Mouse (Mus musculus): ENCODE measurements around the gene Arpc1a.
"Not testable (repeated sequence)": the region's sequence is repeated elsewhere in the genome, so short reads cannot be mapped to it uniquely, and the experiment has no call there.

The Arpc1a gene

GRCm38 (mm10) chr5:145104328-145104727, 20.7 kb downstream of the Arpc1a start:
- DNase-seq (ENCODE audit: low spot score) = no peak

DNA sequence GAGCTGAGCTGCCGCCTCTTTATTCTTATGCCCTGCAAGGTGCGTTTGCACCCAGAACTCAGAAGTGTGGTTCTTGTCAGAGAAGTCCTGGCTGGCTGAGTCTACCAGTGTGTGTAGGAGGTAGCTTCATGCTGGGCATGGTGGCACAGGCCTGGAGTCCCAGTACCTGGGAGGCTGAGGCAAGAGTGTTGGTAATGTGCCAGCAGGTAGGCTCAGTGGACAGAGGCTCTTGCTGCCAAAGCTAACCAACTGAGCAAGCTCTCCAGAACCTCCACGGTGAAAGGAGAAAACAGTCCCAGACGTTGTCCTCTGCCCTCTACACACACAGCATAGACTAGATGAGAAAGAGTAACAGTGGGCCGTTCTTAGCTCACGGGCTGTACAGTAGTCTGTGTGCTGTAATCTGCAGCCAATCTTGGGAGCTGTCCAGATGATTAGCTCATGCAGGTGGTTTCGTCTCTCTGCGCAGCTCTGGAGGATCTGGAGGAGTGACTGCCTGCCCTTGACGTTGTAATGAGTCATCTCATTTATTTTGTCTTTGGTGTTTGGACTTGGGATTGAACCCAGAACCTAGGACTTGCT, 22.2 kb downstream of the Arpc1a start:
- no peak for DNase-seq (ENCODE audit: low spot score)

GRCm38 (mm10) chr5:145110401-145110800, 26.8 kb downstream of the Arpc1a start:
- no peak for DNase-seq (ENCODE audit: low spot score)

- DNase-seq (ENCODE audit: low spot score) = no peak
Observed at GRCm38 (mm10) chr5:145112566-145112965, 28.9 kb downstream of the Arpc1a start.

- no peak for DNase-seq (ENCODE audit: low spot score)
Observed at GRCm38 (mm10) chr5:145113416-145113815, 29.8 kb downstream of the Arpc1a start.

- peak; percentile 83 for DNase-seq (ENCODE audit: low spot score)
Observed at GRCm38 (mm10) chr5:145114071-145114605, 30.5 kb downstream of the Arpc1a start, which contains the start of gene Arpc1b. TSS of gene Arpc1b (plus strand) at chr5:145114215.

DNA sequence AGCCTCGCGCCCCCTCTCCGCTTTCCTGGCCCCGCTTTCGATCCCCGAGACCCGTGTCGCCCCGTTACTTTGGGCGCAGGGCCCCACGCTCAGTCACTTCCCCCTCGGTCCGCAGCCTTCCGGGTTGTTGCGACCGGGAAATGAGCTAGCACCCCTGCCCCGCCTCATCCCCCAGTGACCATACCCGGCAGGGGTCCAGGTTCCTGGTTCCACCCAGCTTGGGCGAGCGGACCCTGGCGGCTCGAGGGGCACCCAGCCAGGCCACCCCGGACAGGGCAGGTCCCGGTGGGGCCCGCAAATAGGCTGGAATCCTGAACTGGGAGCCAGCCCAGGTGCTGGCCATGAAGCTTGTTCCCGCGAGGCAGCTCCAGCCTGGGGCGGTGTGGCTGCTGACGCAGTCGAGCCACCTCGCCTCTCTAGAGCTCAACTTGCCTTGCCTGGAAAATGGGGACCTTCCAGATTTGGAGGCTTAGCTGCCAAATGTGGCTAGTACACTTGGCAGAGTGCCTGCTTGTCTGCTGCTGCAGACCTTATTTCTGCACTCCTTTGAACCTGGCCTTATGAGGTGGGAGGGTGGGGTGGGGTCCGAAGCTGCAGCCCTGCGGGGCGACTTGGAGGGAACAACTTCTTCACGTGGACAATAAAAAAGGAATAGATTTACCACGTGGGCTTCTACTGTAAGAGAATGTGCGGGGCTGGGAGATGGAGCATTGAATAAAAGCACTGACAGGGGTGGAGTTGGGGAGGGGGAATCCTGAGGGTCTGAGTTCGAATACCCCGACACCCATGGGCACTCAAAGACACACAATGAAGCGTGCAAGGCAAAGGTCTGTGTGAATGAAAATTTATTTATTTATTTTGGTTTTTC, 31.2 kb downstream of the Arpc1a start:
- peak; percentile 76 for DNase-seq (ENCODE audit: low spot score)

- DNase-seq (ENCODE audit: low spot score) = no peak
Observed at GRCm38 (mm10) chr5:145115736-145116135, 32.1 kb downstream of the Arpc1a start.

DNA sequence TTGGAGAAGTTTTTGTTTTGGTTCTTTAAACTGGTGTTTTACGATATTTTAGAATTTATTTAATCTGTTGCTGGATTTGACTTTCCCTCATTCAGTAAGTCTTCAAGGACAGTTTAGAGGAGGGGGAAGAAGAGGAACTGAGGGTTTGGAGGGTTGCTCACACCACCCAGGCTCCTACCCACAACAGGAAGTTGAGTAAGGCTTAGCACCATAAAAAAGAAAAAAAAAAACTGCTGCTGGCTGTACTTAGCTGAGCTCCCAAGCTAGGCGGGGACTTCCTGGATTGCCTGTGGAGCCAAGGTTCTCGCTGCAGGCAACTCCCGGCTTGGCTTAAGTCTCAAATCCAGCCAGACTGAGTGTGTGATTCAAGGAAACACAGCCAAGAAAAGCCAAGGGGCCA, 32.7 kb downstream of the Arpc1a start:
- peak; percentile 80 for DNase-seq (ENCODE audit: low spot score)

- DNase-seq (ENCODE audit: low spot score) = peak; percentile 84
Observed at GRCm38 (mm10) chr5:145116916-145117315, 33.3 kb downstream of the Arpc1a start.

DNA sequence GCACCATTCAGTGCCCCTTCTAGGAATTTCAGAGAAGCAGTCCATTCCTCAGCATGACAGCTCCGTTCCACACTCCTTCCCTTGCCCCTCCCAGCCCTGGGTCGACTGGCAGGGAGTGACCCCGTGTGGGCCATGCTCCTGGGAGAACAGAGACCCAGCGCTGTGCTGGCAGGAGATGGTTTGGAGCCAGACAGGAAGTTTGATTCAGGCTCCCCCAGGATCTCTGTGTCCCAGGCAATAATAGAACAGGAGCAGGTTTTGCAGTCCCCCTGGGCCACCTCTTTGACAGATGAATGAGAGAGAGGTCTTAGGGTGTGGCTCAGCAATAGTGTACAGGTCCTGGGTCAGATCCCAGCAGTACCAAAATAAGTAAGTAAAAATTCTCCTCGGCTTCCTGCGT, 34.4 kb downstream of the Arpc1a start:
- no peak for DNase-seq (ENCODE audit: low spot score)

DNA sequence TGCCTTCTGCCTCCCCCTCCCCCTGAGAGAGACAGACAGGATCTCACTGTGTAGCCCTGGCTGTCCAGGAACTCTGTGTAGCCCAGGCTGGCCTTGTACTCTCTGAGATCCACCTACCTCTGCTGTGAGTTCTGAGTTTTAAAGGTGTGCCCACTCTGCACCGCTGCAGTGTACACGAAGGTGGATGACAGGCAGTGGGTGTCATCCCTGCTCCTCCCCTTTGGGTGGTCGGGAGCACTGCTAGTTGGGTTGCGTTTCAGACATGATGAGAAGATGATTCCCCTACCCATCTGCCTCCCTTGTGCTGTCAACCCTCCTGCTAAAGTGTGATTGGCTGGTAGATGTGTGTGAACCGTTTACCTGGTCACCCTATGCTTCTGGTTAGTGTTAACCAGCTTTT, 34.8 kb downstream of the Arpc1a start:
- DNase-seq (ENCODE audit: low spot score) = no peak

- no peak for DNase-seq (ENCODE audit: low spot score)
Observed at GRCm38 (mm10) chr5:145119385-145119784, 35.8 kb downstream of the Arpc1a start.

GRCm38 (mm10) chr5:145120921-145121320, 37.3 kb downstream of the Arpc1a start:
- no peak for DNase-seq (ENCODE audit: low spot score)

DNA sequence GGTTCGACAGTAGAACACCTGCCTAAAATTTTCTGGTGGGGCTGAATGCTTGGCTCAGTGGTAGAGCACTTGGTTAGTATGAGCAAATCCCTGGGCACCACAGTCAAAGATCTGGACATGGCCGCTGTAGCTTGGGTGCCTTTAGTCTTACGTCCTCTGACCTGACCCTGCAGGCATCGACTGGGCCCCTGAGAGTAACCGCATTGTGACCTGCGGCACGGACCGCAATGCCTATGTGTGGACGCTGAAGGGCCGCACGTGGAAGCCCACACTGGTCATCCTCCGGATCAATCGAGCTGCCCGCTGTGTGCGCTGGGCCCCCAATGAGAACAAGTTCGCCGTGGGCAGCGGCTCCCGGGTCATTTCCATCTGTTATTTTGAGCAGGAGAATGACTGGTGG, 39.8 kb downstream of the Arpc1a start:
- no peak for DNase-seq (ENCODE audit: low spot score)

DNA sequence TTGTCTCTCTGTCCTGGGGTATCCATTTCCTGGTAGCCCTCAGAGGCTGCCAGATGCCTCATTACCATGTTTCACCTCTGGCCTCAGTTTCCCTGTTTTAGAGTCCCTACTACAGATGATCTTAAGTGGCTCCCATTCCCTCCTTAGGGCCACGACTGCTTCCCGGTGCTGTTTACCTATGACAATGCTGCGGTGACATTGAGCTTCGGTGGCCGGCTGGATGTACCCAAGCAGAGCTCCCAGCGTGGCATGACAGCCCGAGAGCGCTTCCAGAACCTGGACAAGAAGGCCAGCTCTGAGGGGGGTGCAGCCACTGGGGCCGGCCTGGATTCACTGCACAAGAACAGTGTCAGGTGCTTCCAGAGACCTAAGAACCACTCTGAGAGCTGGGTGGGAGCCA, 43.0 kb downstream of the Arpc1a start:
- DNase-seq (ENCODE audit: low spot score) = no peak

DNA sequence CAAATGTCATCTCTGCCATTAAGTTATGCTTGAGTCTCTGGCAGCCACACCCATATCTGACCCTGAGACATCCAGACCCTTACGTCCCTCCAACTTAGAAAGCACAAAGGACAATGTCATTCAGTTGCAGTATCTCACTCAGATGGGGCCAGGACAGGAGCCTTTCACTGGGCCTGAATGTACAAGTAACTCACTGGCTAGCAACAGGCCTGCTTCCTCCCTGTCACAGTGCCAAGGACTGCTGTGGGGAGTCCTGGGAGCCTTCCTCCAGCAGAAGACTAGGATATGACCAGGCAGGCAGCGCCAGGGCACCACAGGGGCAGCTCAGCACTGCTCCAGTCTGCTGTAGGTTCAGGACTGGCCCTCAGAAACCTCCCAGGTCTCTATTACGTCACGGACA, 45.5 kb downstream of the Arpc1a start:
- DNase-seq (ENCODE audit: low spot score) = peak; percentile 39

DNA sequence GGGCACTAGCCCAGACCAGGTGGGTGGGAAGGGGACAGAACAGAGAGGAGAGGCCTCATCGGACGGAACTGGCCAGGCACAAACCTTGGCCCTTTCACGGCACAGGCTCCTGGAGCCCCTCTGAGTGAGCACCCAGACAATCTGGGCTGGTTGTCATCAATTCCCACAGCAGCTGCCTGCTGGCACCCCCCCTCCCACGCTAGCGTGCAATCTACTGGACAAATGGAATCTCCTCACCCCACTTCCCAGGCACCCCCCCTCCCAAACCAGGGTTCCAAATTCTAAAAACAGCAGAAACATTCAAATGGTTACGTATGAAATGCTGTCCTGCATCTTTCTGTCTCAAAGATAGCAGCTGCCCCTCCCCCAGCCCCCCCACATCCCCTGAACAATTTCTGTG, 46.1 kb downstream of the Arpc1a start:
- not testable (repeated sequence) for DNase-seq (ENCODE audit: low spot score)

DNA sequence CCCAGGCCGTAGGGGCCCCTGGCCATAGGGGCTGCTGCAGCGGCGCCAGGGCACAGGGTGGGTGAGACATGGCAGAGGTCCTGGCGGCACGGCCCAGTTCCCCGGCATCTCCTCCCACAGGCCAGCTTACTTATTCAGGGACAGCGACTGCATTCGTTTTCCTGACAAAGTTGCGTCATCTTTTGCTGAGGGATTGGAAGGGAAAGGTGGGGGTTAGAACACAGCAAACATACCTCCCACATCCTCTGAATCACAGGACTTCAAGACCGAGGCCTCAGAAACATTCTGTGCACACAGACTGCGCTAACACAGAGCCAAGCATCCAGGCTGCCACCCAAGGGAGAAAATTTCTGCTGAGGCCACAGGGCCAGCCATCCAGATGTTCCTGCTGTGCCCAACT, 46.6 kb downstream of the Arpc1a start:
- no peak for DNase-seq (ENCODE audit: low spot score)

DNA sequence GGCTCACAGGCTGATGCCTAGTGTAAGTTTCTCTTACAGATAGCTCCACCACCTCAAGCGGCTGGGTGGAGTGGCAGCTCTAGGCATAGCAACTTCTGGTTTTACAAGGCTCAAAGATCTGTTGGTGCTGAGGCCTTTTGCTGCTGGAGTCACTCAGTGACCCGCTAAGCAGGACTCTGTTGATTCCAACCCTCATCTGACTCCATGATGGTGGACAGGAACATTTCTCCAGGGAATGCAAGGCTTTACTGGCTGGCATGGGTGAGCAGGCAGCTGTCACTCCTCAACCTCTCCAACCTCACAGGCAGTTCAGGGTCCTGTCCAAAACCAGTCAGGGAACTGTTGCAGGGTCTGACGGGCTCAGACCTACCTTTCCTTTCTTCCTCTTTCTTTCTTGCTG, 47.4 kb downstream of the Arpc1a start:
- no peak for DNase-seq (ENCODE audit: low spot score)

DNA sequence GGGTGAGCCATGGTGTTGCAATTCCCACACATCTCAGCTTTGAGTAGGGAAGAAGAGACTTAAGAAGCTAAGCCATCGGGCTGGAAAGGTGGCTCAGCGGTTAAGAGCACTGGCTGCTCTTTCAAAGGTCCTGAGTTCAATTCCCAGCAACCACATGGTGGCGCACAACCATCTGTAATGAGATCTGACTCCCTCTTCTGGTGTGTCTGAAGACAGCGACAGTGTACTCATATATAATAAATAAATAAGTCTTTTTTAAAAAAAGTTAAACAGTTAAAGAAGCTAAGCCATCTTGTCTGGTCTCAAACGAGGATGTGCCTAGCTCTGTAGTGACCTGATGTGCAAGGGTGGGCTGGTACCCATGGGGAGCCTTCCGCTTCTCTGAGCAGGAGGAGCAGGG, 49.6 kb downstream of the Arpc1a start:
- DNase-seq (ENCODE audit: low spot score) = not testable (repeated sequence)

DNA sequence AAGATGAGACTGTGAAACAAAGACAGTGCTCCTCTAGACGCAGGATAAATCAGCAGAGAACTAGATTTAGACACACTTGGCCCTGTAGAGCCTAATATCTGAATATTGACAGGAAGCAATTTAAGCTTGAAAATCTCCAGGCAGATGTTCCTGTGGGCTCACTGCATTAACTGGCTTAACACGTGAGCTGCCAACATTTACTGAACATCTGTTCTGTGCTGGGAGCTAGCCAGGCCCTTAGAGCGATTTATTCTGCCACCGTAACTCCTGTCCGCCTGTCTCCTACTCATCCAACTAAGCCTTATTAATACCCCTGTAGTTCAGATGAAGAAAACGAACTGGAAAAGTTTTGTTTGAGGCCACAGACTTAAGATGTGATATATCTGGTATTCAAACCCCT, 55.2 kb downstream of the Arpc1a start:
- DNase-seq (ENCODE audit: low spot score) = no peak
